Mouse (Mus musculus) thymus, postnatal 25 days (tissue): ENCODE results near the gene Gm10840.
"Not testable (repeated sequence)": the region's sequence is repeated elsewhere in the genome, so short reads cannot be mapped to it uniquely, and the experiment has no call there.

Source experiments
- DNase-seq: peaks from one replicate; pipeline ENCODE4 v3.0.0; 2022

Gm10840 gene

DNA sequence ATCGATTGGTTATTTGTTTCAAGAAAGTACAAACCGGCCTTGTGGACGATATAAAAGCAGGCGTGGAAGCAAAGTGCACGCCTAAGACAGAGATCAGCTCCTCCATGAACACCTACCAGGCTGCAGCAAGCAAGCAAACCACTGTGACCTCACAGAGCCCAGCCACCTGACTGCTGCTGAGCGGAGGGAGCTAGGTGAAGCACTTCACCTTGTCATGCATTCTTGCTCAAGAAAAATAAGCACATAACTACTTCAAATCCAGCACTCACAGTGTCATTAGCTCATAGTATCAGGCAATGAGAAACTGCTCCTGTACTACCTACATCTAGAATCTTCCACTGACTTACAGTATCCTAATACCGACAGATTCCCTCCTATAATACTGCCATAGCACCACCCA, 39.3 kb downstream of the Gm10840 start:
- not testable (repeated sequence) for DNase-seq

DNA sequence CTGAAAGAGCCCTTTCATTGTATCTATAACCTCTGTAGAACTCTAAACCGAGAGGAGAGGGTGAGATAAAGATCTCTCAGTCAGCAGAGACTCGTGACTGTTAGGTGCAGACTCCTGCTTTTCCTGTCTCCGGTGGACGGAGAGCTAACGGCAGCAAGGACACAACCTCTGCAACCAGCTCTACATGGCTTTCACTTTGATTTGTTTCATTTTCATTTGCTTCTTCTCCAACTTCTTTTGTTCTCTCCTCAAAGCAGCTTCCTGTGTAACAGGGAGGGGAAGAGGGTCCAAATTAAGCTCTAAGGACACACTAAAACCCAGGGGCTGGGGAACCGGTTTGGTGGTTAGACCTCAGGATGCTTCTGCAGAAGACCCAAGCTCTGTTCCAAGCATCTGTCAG, 40.1 kb downstream of the Gm10840 start:
- peak; percentile 27 for DNase-seq

DNA sequence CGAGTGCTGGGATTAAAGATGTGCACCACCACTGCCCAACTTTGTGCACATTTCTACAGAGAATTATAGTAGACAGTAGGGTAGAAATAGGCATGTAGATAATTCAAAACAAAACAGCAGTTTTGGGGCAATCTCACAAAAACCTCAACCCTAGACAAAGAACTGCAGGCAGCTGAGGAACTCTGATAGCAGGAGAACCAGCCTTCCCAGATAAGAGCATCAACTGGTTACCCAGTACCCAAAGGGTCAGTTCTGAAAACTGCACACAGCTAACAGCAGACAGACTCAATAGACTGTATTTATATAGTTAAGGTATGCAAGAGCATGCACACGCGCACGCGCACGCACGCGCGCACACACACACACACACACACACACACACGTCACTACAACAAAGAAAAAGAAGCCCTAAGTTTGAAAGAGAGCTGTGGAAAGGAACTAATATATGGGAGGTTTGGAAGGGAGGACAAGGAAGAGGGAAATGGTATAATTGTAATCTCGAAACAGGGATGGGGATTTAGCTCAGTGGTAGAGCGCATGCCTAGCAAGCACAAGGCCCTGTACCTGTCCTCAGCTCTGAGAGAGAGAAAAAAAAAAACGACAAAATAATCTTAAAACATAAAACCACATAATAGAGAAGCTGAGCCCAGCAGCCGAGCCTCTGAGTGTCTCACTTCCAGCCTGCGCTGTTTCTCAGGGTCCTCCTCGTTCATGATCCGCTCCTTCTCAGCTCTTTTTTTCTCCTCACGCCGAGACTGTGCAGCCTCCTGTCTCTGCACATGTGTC, 40.9 kb downstream of the Gm10840 start:
- DNase-seq, result peak; percentile 24

DNA sequence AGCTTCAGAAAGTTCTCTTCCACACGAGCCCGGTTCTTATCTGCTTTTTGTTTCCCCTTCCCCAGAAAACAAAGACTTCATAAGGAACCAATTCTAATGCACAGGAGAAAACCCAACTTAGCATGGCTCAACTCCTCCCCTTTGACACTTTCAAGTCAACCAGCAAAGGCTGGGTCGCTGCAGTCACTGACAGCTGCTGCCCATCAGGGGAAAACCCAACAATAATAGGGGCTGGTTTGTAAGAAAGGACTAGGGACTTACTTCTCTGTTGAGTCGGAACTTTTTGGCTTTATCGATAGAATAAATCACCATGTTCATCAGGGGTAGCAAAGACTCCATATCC, 41.4 kb downstream of the Gm10840 start, which contains the start of gene Strada:
Strada (minus strand) TSS at position 46 of the 343 bp plus-strand sequence.
- DNase-seq, result peak; percentile 11
